Mouse (Mus musculus): ENCODE measurements at regions not wholly inside any gene's neighbourhood (a gene's known extent, or its start where the extent isn't known, plus 50 kb on each side); places are given as distances from the start of the nearest gene placed in this dataset.

DNA sequence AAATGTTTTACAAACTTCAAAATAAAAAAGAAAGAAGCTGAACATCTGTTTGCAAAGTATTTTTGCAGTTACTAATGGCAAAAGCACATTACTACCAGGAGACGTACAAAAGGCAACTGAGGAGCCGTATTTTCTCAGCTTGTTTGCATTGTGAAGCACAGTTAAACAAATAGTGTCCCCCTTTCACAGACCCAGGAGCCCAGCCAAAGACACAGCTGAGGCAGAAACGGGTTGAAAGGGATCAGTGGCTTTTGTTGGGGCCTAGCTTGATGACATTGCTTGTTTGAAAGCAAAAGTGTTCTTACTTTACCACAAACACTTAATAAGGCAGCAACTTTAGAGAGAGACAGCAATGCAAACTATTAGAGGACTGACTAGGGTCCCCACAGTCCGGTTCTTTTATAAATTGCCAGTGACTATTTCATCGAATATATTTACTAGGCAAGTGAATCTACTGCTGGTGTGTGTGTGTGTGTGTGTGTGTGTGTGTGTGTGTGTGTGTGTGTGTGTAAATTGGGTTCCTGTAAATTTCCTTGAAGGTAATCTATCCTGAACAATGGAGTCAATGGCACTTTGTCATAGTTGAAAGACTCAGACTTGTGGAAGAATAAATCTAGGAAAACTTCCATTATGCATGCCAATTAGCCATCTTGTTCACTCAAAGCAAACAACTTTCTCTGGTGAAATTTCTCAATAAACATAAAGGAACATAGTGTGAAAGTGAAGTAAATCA lies 57.8 kb upstream of the Epha7 start:
- DNase-seq (ENCODE audit: low read depth, low spot score) = peak; percentile 25

DNA sequence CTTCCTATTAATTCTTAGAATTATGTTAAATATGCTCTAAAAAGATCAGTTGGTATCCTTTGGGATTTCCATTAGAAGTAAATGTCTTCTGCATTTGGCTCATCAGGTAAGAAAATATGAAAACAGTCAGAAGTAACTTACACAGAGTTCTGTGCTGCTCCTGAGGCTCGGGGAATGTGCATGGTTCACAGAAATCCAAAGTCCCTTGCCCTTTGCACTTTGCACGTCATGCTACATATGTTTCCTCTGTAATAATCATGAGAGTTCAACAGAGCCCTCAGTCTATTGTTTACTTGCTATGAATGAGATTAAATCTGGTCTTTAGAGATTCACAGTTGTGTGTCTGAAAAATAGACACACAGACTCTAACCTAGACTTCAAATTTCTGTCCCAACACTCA lies 50.6 kb upstream of the Epha7 start:
- no peak for DNase-seq (ENCODE audit: low read depth, low spot score)

Measured in mesoderm, embryonic 11.5 days (tissue).